Mouse (Mus musculus) lung, postnatal 36 days (tissue): ENCODE data around the gene Kcnn1.

ENCODE experiments used
- DNase-seq: peaks from one replicate; pipeline ENCODE4 v3.0.0; 2022; ENCODE audit warnings: mixed read lengths

Gene Kcnn1

GRCm38 (mm10) chr8:70892896-70893655 lies 30.0 kb upstream of the Kcnn1 start:
- no peak for DNase-seq

- DNase-seq: no peak
Measured at GRCm38 (mm10) chr8:70892022-70892895, 29.2 kb upstream of the Kcnn1 start, which contains the start of gene Slc5a5. Gene Slc5a5, minus strand, starts transcription at chr8:70892757.

GRCm38 (mm10) chr8:70891356-70891755 lies 28.3 kb upstream of the Kcnn1 start:
- peak; percentile 87 for DNase-seq

- no peak for DNase-seq
Measured at GRCm38 (mm10) chr8:70890656-70891055, 27.6 kb upstream of the Kcnn1 start.

- DNase-seq: peak; percentile 51
Measured at GRCm38 (mm10) chr8:70887669-70888068, 24.6 kb upstream of the Kcnn1 start.

GRCm38 (mm10) chr8:70885612-70886011 lies 22.6 kb upstream of the Kcnn1 start:
- no peak for DNase-seq

- no peak for DNase-seq
Measured at GRCm38 (mm10) chr8:70884683-70885082, 21.6 kb upstream of the Kcnn1 start.

GRCm38 (mm10) chr8:70884186-70884585 lies 21.1 kb upstream of the Kcnn1 start:
- DNase-seq: no peak

- no peak for DNase-seq
Measured at GRCm38 (mm10) chr8:70880546-70880945, 17.5 kb upstream of the Kcnn1 start.

- DNase-seq: peak; percentile 14
Measured at GRCm38 (mm10) chr8:70880126-70880525, 17.1 kb upstream of the Kcnn1 start.

- DNase-seq: no peak
Measured at GRCm38 (mm10) chr8:70879500-70879899, 16.4 kb upstream of the Kcnn1 start.

- no peak for DNase-seq
Measured at GRCm38 (mm10) chr8:70878178-70878577, 15.1 kb upstream of the Kcnn1 start.

GRCm38 (mm10) chr8:70876382-70876781 lies 13.3 kb upstream of the Kcnn1 start:
- no peak for DNase-seq

- no peak for DNase-seq
Measured at GRCm38 (mm10) chr8:70874441-70874840, 11.4 kb upstream of the Kcnn1 start.

GRCm38 (mm10) chr8:70873364-70873985 lies 10.4 kb upstream of the Kcnn1 start, which contains the start of gene Ccdc124:
Gene Ccdc124, minus strand, starts transcription at chr8:70873935.
- DNase-seq: peak; percentile 96

- no peak for DNase-seq
Measured at GRCm38 (mm10) chr8:70872643-70873363, 9.7 kb upstream of the Kcnn1 start.

- no peak for DNase-seq
Measured at GRCm38 (mm10) chr8:70871195-70871807, 8.2 kb upstream of the Kcnn1 start.

- DNase-seq: peak; percentile 91
Measured at GRCm38 (mm10) chr8:70869601-70870041, 6.6 kb upstream of the Kcnn1 start.

- DNase-seq: no peak
Measured at GRCm38 (mm10) chr8:70869199-70869571, 6.1 kb upstream of the Kcnn1 start.

- peak; percentile 75 for DNase-seq
Measured at GRCm38 (mm10) chr8:70868559-70869198, 5.6 kb upstream of the Kcnn1 start.

GRCm38 (mm10) chr8:70866566-70866965 lies 3.5 kb upstream of the Kcnn1 start:
- DNase-seq: no peak
